Mouse (Mus musculus) cortical plate, adult 2 months (tissue): ENCODE results near the gene Fhdc1.

Experiments used
- CTCF ChIP-seq: fragments of 200-500 bp; IDR thresholded peaks from 2 replicates; pipeline ENCODE4 v1.5.1; 2011; ENCODE audit warnings: mild to moderate bottlenecking, control low read depth, low read length; ENCODE audit not compliant: insufficient read depth; ENCODE audit errors: extremely low read depth
- POLR2A ChIP-seq: fragments of 200-500 bp; IDR thresholded peaks from 2 replicates; pipeline ENCODE4 v1.6.1; 2011; ENCODE audit warnings: mild to moderate bottlenecking, low read length, control low read depth; ENCODE audit not compliant: insufficient read depth; ENCODE audit errors: extremely low read depth

DNA sequence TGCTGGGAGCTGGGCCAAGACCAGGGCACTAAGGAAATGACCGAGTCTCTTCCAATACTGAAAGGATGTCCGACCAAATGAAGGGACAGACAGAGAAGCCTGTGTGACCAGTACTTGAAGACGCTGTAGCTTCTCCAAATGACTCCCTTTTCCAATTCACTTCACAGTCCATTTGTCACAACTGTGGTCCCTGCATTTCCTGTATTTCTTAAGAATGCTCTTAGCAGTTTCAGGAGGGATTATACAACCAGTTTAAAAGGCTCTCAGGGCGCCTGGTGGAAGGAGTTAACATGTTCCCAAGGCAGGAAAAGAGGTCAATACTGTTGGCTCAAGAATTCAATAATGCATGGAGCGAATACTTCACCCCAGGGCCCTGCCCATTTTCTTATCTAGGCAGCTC, 7.3 kb downstream of the Fhdc1 start:
- no peak for TF ChIP-seq POLR2A
- TF ChIP-seq CTCF, result no peak
